Mouse (Mus musculus): Measurements from ENCODE around the gene Bak1. TPM values are rescaled to one million over a fixed set of nuclear protein-coding genes. Genes with fewer than 3 reads are reported as not detected.
"Not testable (repeated sequence)": the region's sequence is repeated elsewhere in the genome, so short reads cannot be mapped to it uniquely, and the experiment has no call there.

The Bak1 gene
- polyA plus RNA-seq, 1 experiment, result 35.0 TPM

- Histone ChIP-seq H3K4me1 (ENCODE audit: control insufficient read depth, insufficient read depth, insufficient read length, low read length) (peaks cover 3% of the 10 kb centered on the region; the same call in 1 of the 2 replicates), H3K27ac (replicated peaks; ENCODE audit: low read depth, low read length) (peak overlapping the region; percentile 51), H3K4me3 (ENCODE audit: insufficient read depth, low read depth, low read length) (peak overlapping the region; percentile 29; the same call in 1 of the 2 replicates)
Observed at GRCm38 (mm10) chr17:26995006-26995405, 33.8 kb downstream of the Bak1 start.

GRCm38 (mm10) chr17:26994410-26994809, 34.4 kb downstream of the Bak1 start:
- Histone ChIP-seq H3K4me1 (ENCODE audit: control insufficient read depth, insufficient read depth, insufficient read length, low read length) (peaks cover 3% of the 10 kb centered on the region; the same call in 1 of the 2 replicates), H3K27ac (replicated peaks; ENCODE audit: low read depth, low read length) (peak overlapping the region; percentile 51), H3K4me3 (ENCODE audit: insufficient read depth, low read depth, low read length) (peak overlapping the region; percentile 29)

GRCm38 (mm10) chr17:26990521-26990920, 38.3 kb downstream of the Bak1 start:
- Histone ChIP-seq H3K4me1 (ENCODE audit: control insufficient read depth, insufficient read depth, insufficient read length, low read length) (peaks cover 3% of the 10 kb centered on the region; the same call in 1 of the 2 replicates), H3K27ac (replicated peaks; ENCODE audit: low read depth, low read length) (no peak overlapping the region), H3K4me3 (ENCODE audit: insufficient read depth, low read depth, low read length) (no peak overlapping the region)

- Histone ChIP-seq H3K4me1 (ENCODE audit: control insufficient read depth, insufficient read depth, insufficient read length, low read length) (no peaks in the 10 kb centered on the region), H3K27ac (replicated peaks; ENCODE audit: low read depth, low read length) (no peak overlapping the region), H3K4me3 (ENCODE audit: insufficient read depth, low read depth, low read length) (no peak overlapping the region)
Observed at GRCm38 (mm10) chr17:26985503-26986179, 43.2 kb downstream of the Bak1 start.

- Histone ChIP-seq H3K27ac (replicated peaks; ENCODE audit: low read depth, low read length) (no peak overlapping the region), H3K4me1 (ENCODE audit: control insufficient read depth, insufficient read depth, insufficient read length, low read length) (no peaks in the 10 kb centered on the region), H3K4me3 (ENCODE audit: insufficient read depth, low read depth, low read length) (no peak overlapping the region)
Observed at GRCm38 (mm10) chr17:26983382-26983781, 45.4 kb downstream of the Bak1 start.

- Histone ChIP-seq H3K4me1 (ENCODE audit: control insufficient read depth, insufficient read depth, insufficient read length, low read length) (no peaks in the 10 kb centered on the region), H3K4me3 (ENCODE audit: insufficient read depth, low read depth, low read length) (no peak overlapping the region), H3K27ac (replicated peaks; ENCODE audit: low read depth, low read length) (no peak overlapping the region)
Observed at GRCm38 (mm10) chr17:26981050-26981449, 47.8 kb downstream of the Bak1 start.

- Histone ChIP-seq H3K4me3 (ENCODE audit: insufficient read depth, low read depth, low read length) (no peak overlapping the region), H3K4me1 (ENCODE audit: control insufficient read depth, insufficient read depth, insufficient read length, low read length) (no peaks in the 10 kb centered on the region), H3K27ac (replicated peaks; ENCODE audit: low read depth, low read length) (no peak overlapping the region)
Observed at GRCm38 (mm10) chr17:26979426-26979825, 49.4 kb downstream of the Bak1 start.

GRCm38 (mm10) chr17:26977354-26977753, 51.5 kb downstream of the Bak1 start:
- H3K27ac ChIP-seq (replicated peaks; ENCODE audit: low read depth, low read length); H3K4me3 ChIP-seq (ENCODE audit: insufficient read depth, low read depth, low read length); H3K4me1 ChIP-seq (ENCODE audit: control insufficient read depth, insufficient read depth, insufficient read length, low read length): not testable (repeated sequence)

GRCm38 (mm10) chr17:26975415-26975814, 53.4 kb downstream of the Bak1 start:
- Histone ChIP-seq H3K4me3 (ENCODE audit: insufficient read depth, low read depth, low read length) (no peak overlapping the region), H3K4me1 (ENCODE audit: control insufficient read depth, insufficient read depth, insufficient read length, low read length) (peaks cover 7% of the 10 kb centered on the region), H3K27ac (replicated peaks; ENCODE audit: low read depth, low read length) (no peak overlapping the region)

GRCm38 (mm10) chr17:26974547-26974946, 54.3 kb downstream of the Bak1 start:
- Histone ChIP-seq H3K27ac (replicated peaks; ENCODE audit: low read depth, low read length) (no peak overlapping the region), H3K4me1 (ENCODE audit: control insufficient read depth, insufficient read depth, insufficient read length, low read length) (peaks cover 7% of the 10 kb centered on the region), H3K4me3 (ENCODE audit: insufficient read depth, low read depth, low read length) (no peak overlapping the region)

GRCm38 (mm10) chr17:26972703-26973574, 55.9 kb downstream of the Bak1 start, which contains the start of gene Zbtb9:
Gene Zbtb9, plus strand, starts transcription at chr17:26973167.
- peak within 1 kb of the TSS; percentile 57 for H3K27ac ChIP-seq (replicated peaks; ENCODE audit: low read depth, low read length)
- H3K4me3 ChIP-seq (ENCODE audit: insufficient read depth, low read depth, low read length), result peak within 1 kb of the TSS; percentile 88

GRCm38 (mm10) chr17:26972107-26972506, 56.7 kb downstream of the Bak1 start:
- no peak overlapping the region for H3K27ac ChIP-seq (replicated peaks; ENCODE audit: low read depth, low read length)
- H3K4me1 ChIP-seq (ENCODE audit: control insufficient read depth, insufficient read depth, insufficient read length, low read length), result peaks cover 7% of the 10 kb centered on the region

More at GRCm38 (mm10) chr17:26972703-26973574, 55.9 kb downstream of the Bak1 start, which contains the start of gene Zbtb9:
- peaks cover 7% of the 10 kb centered on the region for H3K4me1 ChIP-seq (ENCODE audit: control insufficient read depth, insufficient read depth, insufficient read length, low read length)

GRCm38 (mm10) chr17:26971247-26971905, 57.4 kb downstream of the Bak1 start:
- Histone ChIP-seq H3K4me1 (ENCODE audit: control insufficient read depth, insufficient read depth, insufficient read length, low read length) (peaks cover 7% of the 10 kb centered on the region), H3K4me3 (ENCODE audit: insufficient read depth, low read depth, low read length) (no peak overlapping the region), H3K27ac (replicated peaks; ENCODE audit: low read depth, low read length) (no peak overlapping the region)

More at GRCm38 (mm10) chr17:26972107-26972506, 56.7 kb downstream of the Bak1 start:
- H3K4me3 ChIP-seq (ENCODE audit: insufficient read depth, low read depth, low read length), result peak overlapping the region; percentile 74

- Histone ChIP-seq H3K4me1 (ENCODE audit: control insufficient read depth, insufficient read depth, insufficient read length, low read length) (peaks cover 7% of the 10 kb centered on the region), H3K4me3 (ENCODE audit: insufficient read depth, low read depth, low read length) (no peak overlapping the region), H3K27ac (replicated peaks; ENCODE audit: low read depth, low read length) (no peak overlapping the region)
Observed at GRCm38 (mm10) chr17:26970221-26970620, 58.6 kb downstream of the Bak1 start.

Measured in brown adipose tissue, adult 24 weeks (tissue).